Mouse (Mus musculus) CD8-positive naive resting alpha-beta T cell, adult 57 days (primary cell): ENCODE measurements around the gene Iscu. TPM values are rescaled to one million over a fixed set of nuclear protein-coding genes. Genes with fewer than 3 reads are reported as not detected.

Source experiments
- total RNA-seq: library from RNA; stranded (reverse); gene quantifications from one replicate; pipeline ENCODE4 v1.2.4, GENCODE M21; 2023

Gene Iscu
- 46.0 TPM for total RNA-seq

DNA sequence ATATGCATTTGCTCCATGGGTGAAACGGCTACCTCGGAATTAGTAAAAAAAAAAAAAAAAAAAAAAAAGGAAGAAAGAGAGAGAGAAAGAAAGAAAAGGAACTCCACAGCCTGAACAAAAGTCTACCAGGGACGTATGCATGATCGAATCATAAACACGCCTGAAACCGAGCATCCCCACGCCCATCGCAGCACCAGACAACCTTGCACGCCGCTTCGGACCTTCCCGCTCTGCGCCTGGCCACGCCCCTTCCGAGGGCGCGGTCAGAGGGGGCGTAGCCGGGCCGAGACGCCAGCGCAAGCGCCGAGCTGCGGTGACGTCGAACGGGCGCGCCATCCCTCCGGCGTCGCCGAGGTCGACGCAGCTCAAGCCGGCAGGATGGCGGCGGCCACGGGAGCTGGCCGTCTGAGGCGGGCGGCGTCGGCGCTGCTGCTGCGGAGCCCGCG is at the start of gene Iscu, which contains the start of gene Sart3:
Gene Iscu (plus strand): TSS at position 299 of the 446 bp plus-strand sequence.
Gene Sart3 (minus strand): TSS at position 61 of the 446 bp plus-strand sequence.

DNA sequence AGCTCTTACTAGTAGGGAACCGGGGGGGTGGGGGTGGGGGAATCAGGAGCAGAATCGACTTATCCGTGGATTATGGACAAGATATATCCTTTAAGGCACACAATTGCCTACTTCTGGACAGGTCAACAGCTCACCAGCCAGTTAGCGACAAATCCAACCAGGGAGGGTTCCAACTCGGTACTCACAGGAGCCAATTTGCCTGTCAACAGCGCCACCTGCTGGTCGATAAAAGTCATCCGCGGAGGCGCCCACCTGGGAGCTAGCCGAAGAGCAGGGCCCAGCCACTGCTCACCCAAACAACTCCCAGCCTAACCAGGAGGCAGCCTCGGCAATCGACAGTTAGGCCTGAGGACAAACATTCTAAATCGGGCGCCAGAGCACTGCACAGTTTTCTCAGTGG is 48.1 kb upstream of the Iscu start, which contains the start of gene 1700069L16Rik:
Gene 1700069L16Rik (minus strand): TSS at position 327 of the 400 bp plus-strand sequence.

DNA sequence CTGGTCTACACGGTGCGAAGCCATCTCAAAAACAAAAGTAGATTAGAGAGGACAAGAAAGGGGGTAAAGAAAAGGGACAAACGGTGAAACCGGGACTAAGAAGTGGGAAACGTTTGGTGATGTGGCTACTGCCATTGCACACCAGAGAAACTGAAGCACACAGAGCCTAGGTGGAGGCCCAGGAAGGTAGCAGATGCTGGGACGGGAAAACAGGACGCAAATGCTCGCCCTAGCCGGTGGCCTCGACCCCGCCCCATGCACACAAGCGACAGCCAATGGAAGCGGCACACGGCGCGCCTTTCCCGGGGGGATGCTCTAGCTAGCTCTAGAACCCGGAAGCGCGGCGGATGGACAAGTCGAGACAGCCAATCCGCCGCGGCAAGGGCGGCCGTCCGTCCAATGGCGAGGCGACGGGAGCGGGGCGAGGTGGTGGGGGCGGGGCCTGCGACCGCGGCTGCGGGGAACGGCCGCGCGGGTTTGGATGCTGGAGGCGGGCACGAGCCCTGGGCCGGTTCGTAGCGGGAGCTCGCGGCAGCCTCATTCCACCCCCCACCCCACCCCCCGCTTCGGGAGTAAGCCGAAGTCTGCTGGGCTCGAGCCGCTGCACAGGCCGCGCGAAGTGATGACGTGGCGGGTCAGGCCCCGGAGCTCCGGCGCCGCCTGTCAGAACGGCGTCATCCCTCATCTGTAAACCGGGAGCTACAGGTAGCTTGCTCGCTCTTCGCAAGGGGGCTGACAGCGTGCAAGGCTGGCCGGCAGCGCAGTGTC is 37.0 kb upstream of the Iscu start, which contains the start of gene Ficd:
Gene Ficd (plus strand): TSS at position 459 of the 768 bp plus-strand sequence.

DNA sequence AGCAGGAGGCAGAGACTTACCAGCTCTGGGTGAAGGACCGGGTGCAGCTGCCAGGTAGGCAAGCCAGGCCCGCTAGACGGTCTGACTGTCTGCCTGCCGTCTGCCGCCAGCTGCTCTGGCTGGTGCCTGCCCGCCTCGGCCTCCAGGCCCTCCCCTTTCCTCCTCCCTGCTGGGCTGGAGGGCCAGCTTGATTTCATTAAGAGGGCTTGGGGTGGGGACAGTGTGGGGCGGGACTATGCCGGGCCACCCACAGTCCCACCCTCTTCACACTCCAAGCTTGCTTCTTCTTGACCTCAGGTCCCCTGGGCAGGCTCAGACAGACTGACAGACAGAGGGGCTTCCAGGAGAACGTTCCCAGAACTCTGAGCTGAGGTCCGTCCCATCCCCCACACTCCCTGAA is 27.7 kb downstream of the Iscu start, which contains the start of gene Tmem119:
Gene Tmem119 (minus strand): TSS at position 237 of the 400 bp plus-strand sequence.

Other genes starting within 250 kb of the Iscu start
- 0.83 TPM for gene Cmklr1, start 122.3 kb upstream of the Iscu start, total RNA-seq
- gene 1700069L16Rik, start 48.0 kb upstream of the Iscu start, total RNA-seq: not detected
- 4.3 TPM for gene Ficd, start 36.9 kb upstream of the Iscu start, total RNA-seq
- 57.7 TPM for gene Sart3, start 238 bp upstream of the Iscu start, total RNA-seq
- gene Tmem119, start 27.8 kb downstream of the Iscu start, total RNA-seq: not detected
- gene Selplg, start 59.9 kb downstream of the Iscu start, total RNA-seq: 470 TPM
- 48.4 TPM for gene Coro1c, start 136.0 kb downstream of the Iscu start, total RNA-seq
- gene Ssh1, start 221.1 kb downstream of the Iscu start, total RNA-seq: 25.7 TPM
- 0.77 TPM for gene Dao, start 231.0 kb downstream of the Iscu start, total RNA-seq